Mouse (Mus musculus): ENCODE data around the gene Nt5c3b. TPM values are rescaled to one million over a fixed set of nuclear protein-coding genes. Genes with fewer than 3 reads are reported as not detected.

Gene Nt5c3b
- polyA plus RNA-seq, 1 experiment from 2014 or later = 92.6 TPM

DNA sequence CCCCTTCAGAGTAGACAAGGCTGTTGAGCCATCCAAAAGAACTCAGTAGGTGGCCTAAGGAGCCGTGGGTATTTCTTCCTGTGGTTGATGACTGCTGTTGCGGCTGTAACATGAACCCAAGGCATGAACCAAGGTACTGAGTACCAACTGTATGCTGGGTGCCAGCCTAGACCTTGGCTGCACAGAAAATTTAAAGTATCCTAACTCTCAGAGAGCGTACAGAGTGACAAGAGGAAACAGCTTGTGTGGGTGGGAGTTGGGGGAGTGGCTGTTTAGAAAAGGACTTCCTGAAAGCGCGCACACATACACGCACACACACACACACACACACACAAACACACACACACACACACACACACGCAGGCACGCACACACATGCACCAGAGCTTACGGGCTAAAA lies 42.3 kb downstream of the Nt5c3b start:
- Histone ChIP-seq H3K9ac (ENCODE audit: low read depth, low read length) (no peak overlapping the region), H3K27me3 (ENCODE audit: control insufficient read depth, insufficient read depth, low read length) (peaks cover 16% of the 10 kb centered on the region), H3K4me1 (replicated peaks; ENCODE audit: control insufficient read depth, insufficient read depth, low read length) (no peaks in the 10 kb centered on the region; the same call in 1 of the 2 replicates), H3K4me2 (replicated peaks; ENCODE audit: low read depth, low read length) (no peak overlapping the region), H3K27ac (ENCODE audit: low read depth, low read length) (no peak overlapping the region), H3K9me3 (ENCODE audit: control insufficient read depth, low read length) (no peaks in the 10 kb centered on the region), H3K4me3 (ENCODE audit: low read depth, low read length) (no peak overlapping the region), H3K36me3 (ENCODE audit: control insufficient read depth, insufficient read depth, low read length) (no peaks in the 10 kb centered on the region)
- 80% methylated on average over 9 of the region's 9 CpGs for WGBS
- DNase-seq (ENCODE audit: low spot score) (no peak), ATAC-seq (ENCODE audit: low FRiP score) (no peak)

DNA sequence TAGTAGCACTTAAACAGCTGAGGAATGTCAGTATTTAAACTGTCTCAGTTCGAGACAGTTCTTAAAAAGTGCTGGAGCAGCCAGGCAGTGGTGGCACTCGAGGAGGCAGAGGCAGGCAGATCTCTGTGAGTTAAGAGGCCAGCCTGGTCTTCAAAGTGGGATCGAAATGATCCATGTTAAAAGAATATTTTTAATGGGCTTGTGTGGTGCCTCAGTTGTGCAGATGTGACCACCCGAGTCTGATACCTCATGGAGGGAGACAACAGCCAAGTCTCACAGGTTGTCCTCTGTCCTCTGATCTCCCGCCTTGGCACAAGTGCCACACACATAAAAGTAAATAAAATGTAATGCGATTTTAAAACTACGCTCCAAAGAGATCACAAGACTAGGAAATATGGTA lies 43.1 kb downstream of the Nt5c3b start:
- peaks cover 16% of the 10 kb centered on the region for H3K27me3 ChIP-seq (ENCODE audit: control insufficient read depth, insufficient read depth, low read length)
- no peak overlapping the region for H3K4me2 ChIP-seq (replicated peaks; ENCODE audit: low read depth, low read length)
- H3K4me1 ChIP-seq (replicated peaks; ENCODE audit: control insufficient read depth, insufficient read depth, low read length) = no peaks in the 10 kb centered on the region; the same call in 1 of the 2 replicates
- ATAC-seq (ENCODE audit: low FRiP score) = no peak
- H3K27ac ChIP-seq (ENCODE audit: low read depth, low read length) = no peak overlapping the region
- H3K9me3 ChIP-seq (ENCODE audit: control insufficient read depth, low read length) = no peaks in the 10 kb centered on the region
- no peak for DNase-seq (ENCODE audit: low spot score)
- no peak overlapping the region for H3K9ac ChIP-seq (ENCODE audit: low read depth, low read length)
- H3K36me3 ChIP-seq (ENCODE audit: control insufficient read depth, insufficient read depth, low read length) = no peaks in the 10 kb centered on the region
- H3K4me3 ChIP-seq (ENCODE audit: low read depth, low read length) = no peak overlapping the region
- 93% methylated on average over 7 of the region's 7 CpGs for WGBS

DNA sequence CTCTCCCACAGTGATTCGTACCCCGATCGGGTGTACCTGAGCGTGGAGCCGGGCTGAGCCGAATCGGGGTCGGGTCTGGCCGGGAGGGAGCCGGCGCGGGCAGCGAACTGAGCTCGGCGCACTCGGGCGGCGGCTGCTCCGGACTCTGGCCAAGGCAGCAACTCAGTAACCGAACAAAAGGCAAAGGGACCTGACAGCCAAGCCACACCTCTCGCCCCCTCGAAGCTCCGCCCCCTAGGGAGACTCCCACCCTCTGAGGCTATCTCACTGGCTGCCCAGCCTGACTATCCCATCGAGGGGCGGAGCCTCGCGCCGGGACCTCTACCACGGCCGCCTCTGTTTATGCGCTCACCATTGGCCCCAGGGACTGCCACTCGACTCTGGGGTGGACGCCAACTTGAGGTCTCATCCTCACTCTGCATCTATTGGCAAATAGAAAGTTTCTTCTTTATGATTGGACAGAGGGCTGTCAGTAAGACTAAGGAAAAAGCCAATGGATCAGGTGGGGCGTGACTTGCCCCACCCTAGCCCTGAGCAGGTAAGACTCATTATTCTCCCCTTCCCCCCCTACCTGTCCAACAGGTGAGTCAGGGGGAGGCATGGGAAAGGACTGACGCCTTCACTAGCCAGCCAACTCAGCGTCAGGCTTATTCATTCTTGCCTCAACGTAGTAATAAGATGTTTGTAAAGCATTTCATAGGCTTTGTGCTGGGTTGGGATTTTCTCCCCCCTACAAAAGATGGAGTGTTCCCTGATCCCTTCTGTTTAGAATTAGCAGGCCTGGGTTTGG lies 43.8 kb downstream of the Nt5c3b start, which contains the start of gene Jup:
Gene Jup (minus strand): TSS at position 164 of the 790 bp plus-strand sequence.
- no peaks in the 10 kb centered on the region for H3K9me3 ChIP-seq (ENCODE audit: control insufficient read depth, low read length)
- DNase-seq (ENCODE audit: low spot score) (peak; percentile 98), ATAC-seq (ENCODE audit: low FRiP score) (peak; percentile 97)
- H3K27me3 ChIP-seq (ENCODE audit: control insufficient read depth, insufficient read depth, low read length) = peaks cover 16% of the 10 kb centered on the region
- H3K36me3 ChIP-seq (ENCODE audit: control insufficient read depth, insufficient read depth, low read length) = no peaks in the 10 kb centered on the region
- whole genome bisulfite sequencing = 1% methylated on average over 35 of the region's 37 CpGs
- H3K27ac ChIP-seq (ENCODE audit: low read depth, low read length) = peak within 1 kb of the TSS; percentile 17; the same call in 1 of the 2 replicates
- peak within 1 kb of the TSS; percentile 39 for H3K4me2 ChIP-seq (replicated peaks; ENCODE audit: low read depth, low read length)
- no peaks in the 10 kb centered on the region; the same call in 1 of the 2 replicates for H3K4me1 ChIP-seq (replicated peaks; ENCODE audit: control insufficient read depth, insufficient read depth, low read length)
- H3K9ac ChIP-seq (ENCODE audit: low read depth, low read length) = peak within 1 kb of the TSS; percentile 74
- H3K4me3 ChIP-seq (ENCODE audit: low read depth, low read length) = peak within 1 kb of the TSS; percentile 53

DNA sequence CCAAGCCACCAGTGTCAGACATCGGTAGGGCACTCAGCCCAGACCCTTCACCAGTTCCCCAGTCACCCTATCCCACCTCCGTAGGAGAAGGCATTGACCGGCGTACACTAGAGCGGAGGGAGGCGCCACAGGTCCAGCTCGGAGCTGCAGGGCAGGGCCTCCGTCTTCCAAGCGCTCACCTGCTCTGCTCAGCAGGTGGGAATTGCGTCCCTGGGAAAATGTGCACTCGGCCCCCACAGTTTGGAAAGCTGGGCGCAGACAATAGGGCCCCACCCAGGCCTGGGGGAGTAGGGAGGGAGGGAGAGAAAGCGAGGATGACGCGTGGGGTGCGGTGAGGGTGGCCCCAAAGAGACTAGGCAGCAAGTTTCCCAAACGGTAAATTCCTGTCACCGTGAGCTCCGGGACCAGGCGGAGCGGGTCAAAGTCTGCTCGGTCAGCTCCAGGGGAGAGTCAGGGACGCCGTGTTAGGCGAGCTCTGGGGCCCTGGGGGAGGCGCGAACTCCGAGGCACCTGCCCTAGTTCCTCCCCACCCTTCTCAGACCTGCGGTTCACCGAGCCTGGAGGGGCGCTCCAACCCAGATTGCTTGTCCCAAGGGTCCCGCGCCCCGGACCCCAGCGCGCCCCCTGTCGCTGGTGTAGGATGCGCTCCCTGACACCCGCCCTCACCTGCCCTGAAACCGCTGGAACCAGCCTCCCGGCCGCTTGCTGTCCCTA lies 44.6 kb downstream of the Nt5c3b start:
- Histone ChIP-seq H3K9me3 (ENCODE audit: control insufficient read depth, low read length) (no peaks in the 10 kb centered on the region), H3K9ac (ENCODE audit: low read depth, low read length) (peak overlapping the region; percentile 74), H3K4me3 (ENCODE audit: low read depth, low read length) (peak overlapping the region; percentile 53), H3K4me2 (replicated peaks; ENCODE audit: low read depth, low read length) (peak overlapping the region; percentile 39), H3K27ac (ENCODE audit: low read depth, low read length) (peak overlapping the region; percentile 17; the same call in 1 of the 2 replicates), H3K4me1 (replicated peaks; ENCODE audit: control insufficient read depth, insufficient read depth, low read length) (no peaks in the 10 kb centered on the region; the same call in 1 of the 2 replicates), H3K36me3 (ENCODE audit: control insufficient read depth, insufficient read depth, low read length) (no peaks in the 10 kb centered on the region), H3K27me3 (ENCODE audit: control insufficient read depth, insufficient read depth, low read length) (peaks cover 16% of the 10 kb centered on the region)
- peak; percentile 35 for DNase-seq (ENCODE audit: low spot score)
- ATAC-seq (ENCODE audit: low FRiP score) = peak; percentile 8
- WGBS = 6% methylated on average over 42 of the region's 42 CpGs

DNA sequence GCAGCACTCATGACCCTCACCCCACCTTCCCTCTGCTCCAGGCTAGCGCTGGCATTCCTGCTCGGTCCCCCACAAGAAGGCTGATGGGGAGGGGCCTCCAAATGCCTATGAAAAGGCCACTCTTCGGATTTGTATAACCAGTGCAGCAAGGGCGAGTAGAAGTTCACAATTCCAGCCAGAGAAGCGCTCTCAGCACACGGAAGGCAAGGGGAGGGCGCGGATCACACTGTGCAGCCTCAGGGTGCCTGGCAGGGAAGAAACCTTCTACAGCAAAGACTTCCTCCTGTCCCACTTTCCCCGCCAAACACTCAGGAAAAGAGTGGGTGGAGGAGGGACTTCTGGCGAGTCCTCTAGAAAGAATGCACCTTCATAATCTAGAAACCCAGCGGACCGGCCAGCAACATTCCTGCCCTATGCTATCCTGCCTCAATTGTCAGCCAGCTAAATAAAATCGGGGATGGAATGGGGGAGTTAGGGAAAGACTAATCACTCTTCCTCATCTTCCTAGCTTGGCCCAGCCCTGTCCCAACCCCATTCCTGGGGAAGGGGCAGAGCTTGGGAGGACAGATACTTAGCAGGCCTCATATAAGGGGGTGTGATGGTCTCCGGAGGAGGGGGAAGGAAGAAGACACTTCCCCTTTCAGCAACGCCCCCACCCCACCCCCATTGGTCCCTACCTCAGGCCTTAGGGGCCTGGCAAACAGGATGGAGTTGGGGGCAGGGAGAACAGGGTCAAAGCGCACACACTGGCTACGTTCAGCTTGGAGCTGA lies 45.6 kb downstream of the Nt5c3b start:
- WGBS = 36% methylated on average over 15 of the region's 17 CpGs
- peak overlapping the region; percentile 53; the same call in 1 of the 2 replicates for H3K4me3 ChIP-seq (ENCODE audit: low read depth, low read length)
- peak overlapping the region; percentile 39 for H3K4me2 ChIP-seq (replicated peaks; ENCODE audit: low read depth, low read length)
- no peak for ATAC-seq (ENCODE audit: low FRiP score)
- no peaks in the 10 kb centered on the region; the same call in 1 of the 2 replicates for H3K4me1 ChIP-seq (replicated peaks; ENCODE audit: control insufficient read depth, insufficient read depth, low read length)
- 0 out of 2 replicates have a peak overlapping the region, but pooled peaks have one; percentile 14 for H3K27ac ChIP-seq (ENCODE audit: low read depth, low read length)
- no peak for DNase-seq (ENCODE audit: low spot score)
- no peaks in the 10 kb centered on the region for H3K36me3 ChIP-seq (ENCODE audit: control insufficient read depth, insufficient read depth, low read length)
- H3K9me3 ChIP-seq (ENCODE audit: control insufficient read depth, low read length) = no peaks in the 10 kb centered on the region
- no peak overlapping the region for H3K9ac ChIP-seq (ENCODE audit: low read depth, low read length)
- H3K27me3 ChIP-seq (ENCODE audit: control insufficient read depth, insufficient read depth, low read length) = peaks cover 16% of the 10 kb centered on the region

DNA sequence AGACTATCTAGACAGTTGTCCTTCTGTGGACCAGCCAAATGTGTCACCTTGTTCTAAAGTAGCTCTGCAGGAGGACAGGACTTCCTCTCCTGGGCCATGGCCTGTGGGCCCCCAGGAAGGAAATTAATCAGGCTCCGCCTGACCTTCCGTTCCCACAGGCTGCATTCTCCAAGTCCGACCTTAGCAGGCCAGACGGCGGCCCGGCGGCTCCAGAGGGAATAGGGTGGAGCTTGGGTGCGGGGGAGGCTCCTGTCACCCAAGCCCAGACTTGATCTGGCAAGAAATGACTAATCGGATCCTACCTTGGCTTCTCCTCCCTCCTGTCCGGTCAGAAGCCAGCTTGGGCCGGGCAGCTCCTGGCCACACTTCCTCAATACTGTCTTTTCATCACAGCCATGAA lies 46.4 kb downstream of the Nt5c3b start:
- H3K36me3 ChIP-seq (ENCODE audit: control insufficient read depth, insufficient read depth, low read length) = no peaks in the 10 kb centered on the region
- 0 out of 2 replicates have a peak overlapping the region, but pooled peaks have one; percentile 6 for H3K4me2 ChIP-seq (replicated peaks; ENCODE audit: low read depth, low read length)
- ATAC-seq (ENCODE audit: low FRiP score) (no peak), DNase-seq (ENCODE audit: low spot score) (no peak)
- peaks cover 16% of the 10 kb centered on the region for H3K27me3 ChIP-seq (ENCODE audit: control insufficient read depth, insufficient read depth, low read length)
- H3K9me3 ChIP-seq (ENCODE audit: control insufficient read depth, low read length) = no peaks in the 10 kb centered on the region
- no peaks in the 10 kb centered on the region; the same call in 1 of the 2 replicates for H3K4me1 ChIP-seq (replicated peaks; ENCODE audit: control insufficient read depth, insufficient read depth, low read length)
- H3K4me3 ChIP-seq (ENCODE audit: low read depth, low read length) = no peak overlapping the region
- no peak overlapping the region for H3K27ac ChIP-seq (ENCODE audit: low read depth, low read length)
- 45% methylated on average over 11 of the region's 11 CpGs for WGBS
- H3K9ac ChIP-seq (ENCODE audit: low read depth, low read length) = no peak overlapping the region

DNA sequence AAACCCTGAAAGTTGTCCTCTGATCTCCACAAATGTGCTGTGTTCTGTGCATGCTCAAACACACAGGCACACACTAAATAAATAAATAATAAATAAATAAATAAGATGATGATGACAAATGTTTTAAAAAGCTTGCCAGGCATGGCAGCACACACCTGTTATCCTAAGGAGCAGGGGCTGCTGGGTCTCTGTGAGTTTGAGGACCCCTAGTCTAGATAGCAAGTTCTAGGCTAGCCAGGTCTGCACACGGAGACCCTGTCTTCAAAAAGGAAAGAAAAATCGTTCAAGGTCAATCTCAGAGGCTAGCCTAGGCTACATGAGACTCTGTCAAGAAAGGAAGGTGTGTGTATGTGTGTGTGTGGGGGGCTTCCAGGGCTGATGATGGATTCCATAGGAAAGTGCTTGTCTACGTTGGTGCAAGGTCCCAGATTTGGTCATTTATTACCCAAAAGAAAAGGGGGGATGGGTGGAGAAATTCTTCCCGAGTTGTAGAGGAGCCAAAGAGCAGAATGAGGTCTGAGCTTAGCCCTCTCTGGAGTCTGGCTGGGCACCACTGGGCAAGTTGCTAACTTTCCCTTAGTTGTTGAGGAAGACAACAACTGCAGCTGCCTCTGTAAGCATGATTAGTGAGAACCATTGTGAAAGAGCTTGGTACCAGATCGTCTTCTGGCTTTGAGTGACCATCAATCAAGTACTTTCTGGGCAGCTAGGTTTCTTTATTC lies 47.1 kb downstream of the Nt5c3b start:
- no peaks in the 10 kb centered on the region for H3K9me3 ChIP-seq (ENCODE audit: control insufficient read depth, low read length)
- no peak overlapping the region for H3K9ac ChIP-seq (ENCODE audit: low read depth, low read length)
- ATAC-seq (ENCODE audit: low FRiP score) = no peak
- H3K4me2 ChIP-seq (replicated peaks; ENCODE audit: low read depth, low read length) = no peak overlapping the region
- H3K27ac ChIP-seq (ENCODE audit: low read depth, low read length) = no peak overlapping the region
- no peaks in the 10 kb centered on the region; the same call in 1 of the 2 replicates for H3K4me1 ChIP-seq (replicated peaks; ENCODE audit: control insufficient read depth, insufficient read depth, low read length)
- H3K4me3 ChIP-seq (ENCODE audit: low read depth, low read length) = no peak overlapping the region
- H3K36me3 ChIP-seq (ENCODE audit: control insufficient read depth, insufficient read depth, low read length) = no peaks in the 10 kb centered on the region
- WGBS = 66% methylated on average over 5 of the region's 5 CpGs
- H3K27me3 ChIP-seq (ENCODE audit: control insufficient read depth, insufficient read depth, low read length) = peaks cover 16% of the 10 kb centered on the region
- no peak for DNase-seq (ENCODE audit: low spot score)

DNA sequence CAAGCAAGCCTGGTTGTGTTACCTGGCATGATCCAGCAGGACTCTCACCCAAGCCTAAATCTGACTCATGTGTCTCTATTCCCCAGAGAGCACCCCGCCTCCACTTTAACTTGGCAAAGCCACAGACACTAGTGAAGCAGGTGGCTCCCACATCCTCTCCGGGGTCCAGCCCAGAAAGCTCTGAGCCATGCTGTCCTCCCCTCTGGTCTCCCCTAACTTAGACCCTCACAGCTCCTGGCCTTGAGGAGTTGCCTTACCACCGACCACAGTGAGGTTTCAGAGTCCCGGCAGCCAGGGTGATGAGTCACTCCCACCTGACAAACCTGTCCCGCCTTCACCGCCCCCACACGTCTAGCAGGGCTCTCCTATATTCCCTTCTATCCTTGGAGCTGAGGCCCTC lies 47.9 kb downstream of the Nt5c3b start:
- H3K9ac ChIP-seq (ENCODE audit: low read depth, low read length) = no peak overlapping the region
- no peak overlapping the region for H3K4me3 ChIP-seq (ENCODE audit: low read depth, low read length)
- H3K9me3 ChIP-seq (ENCODE audit: control insufficient read depth, low read length) = no peaks in the 10 kb centered on the region
- no peaks in the 10 kb centered on the region; the same call in 1 of the 2 replicates for H3K4me1 ChIP-seq (replicated peaks; ENCODE audit: control insufficient read depth, insufficient read depth, low read length)
- ATAC-seq (ENCODE audit: low FRiP score) (no peak), DNase-seq (ENCODE audit: low spot score) (no peak)
- H3K27me3 ChIP-seq (ENCODE audit: control insufficient read depth, insufficient read depth, low read length) = peaks cover 16% of the 10 kb centered on the region
- 75% methylated on average over 7 of the region's 7 CpGs for WGBS
- no peak overlapping the region for H3K27ac ChIP-seq (ENCODE audit: low read depth, low read length)
- no peak overlapping the region for H3K4me2 ChIP-seq (replicated peaks; ENCODE audit: low read depth, low read length)
- no peaks in the 10 kb centered on the region for H3K36me3 ChIP-seq (ENCODE audit: control insufficient read depth, insufficient read depth, low read length)
